Mouse (Mus musculus): ENCODE results near the gene Pafah1b3. TPM values are rescaled to one million over a fixed set of nuclear protein-coding genes. Genes with fewer than 3 reads are reported as not detected.
A peak's percentile ranks its signal among the peaks of the same experiment; 100 is the strongest.

Gene Pafah1b3
- polyA plus RNA-seq, 3 experiments from 2014 or later: 17.5 to 37.2 (median 31.3) TPM

DNA sequence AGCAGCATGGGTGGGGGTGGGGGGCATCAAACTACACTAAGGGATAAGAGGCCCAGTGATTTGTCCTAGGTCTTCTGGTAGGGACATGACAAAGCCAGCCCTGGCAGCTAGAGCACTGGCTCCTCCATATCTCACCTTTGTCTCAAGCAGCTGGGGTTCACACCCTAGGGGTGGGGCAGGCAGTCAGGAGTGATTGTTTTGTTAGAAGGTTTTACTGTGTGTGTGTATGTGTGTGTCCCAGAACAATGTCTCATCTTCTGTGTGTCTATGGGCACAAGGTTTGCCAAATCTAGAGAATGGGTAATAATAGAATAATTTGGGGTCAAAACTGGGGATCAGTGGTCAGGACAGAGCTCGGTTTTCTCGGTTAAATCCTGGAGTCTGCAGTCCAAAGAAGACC is 7.7 kb upstream of the Pafah1b3 start:
- no peak for ATAC-seq

DNA sequence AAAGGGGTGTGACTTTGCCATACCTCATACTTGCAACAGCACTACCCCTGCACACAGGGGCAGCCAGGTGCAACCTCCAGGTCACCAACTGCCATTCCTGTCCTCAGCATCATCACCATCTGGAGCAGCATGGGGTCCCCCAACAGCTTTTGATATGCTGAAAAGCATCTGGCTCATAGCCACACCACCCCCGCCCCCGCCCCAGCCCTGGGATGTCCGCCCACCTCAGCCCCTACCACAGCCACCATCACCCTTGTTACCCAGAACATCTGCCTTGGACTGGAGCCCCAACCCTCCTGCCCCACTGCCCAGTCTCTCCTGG is 5.9 kb upstream of the Pafah1b3 start:
- ATAC-seq: no peak

DNA sequence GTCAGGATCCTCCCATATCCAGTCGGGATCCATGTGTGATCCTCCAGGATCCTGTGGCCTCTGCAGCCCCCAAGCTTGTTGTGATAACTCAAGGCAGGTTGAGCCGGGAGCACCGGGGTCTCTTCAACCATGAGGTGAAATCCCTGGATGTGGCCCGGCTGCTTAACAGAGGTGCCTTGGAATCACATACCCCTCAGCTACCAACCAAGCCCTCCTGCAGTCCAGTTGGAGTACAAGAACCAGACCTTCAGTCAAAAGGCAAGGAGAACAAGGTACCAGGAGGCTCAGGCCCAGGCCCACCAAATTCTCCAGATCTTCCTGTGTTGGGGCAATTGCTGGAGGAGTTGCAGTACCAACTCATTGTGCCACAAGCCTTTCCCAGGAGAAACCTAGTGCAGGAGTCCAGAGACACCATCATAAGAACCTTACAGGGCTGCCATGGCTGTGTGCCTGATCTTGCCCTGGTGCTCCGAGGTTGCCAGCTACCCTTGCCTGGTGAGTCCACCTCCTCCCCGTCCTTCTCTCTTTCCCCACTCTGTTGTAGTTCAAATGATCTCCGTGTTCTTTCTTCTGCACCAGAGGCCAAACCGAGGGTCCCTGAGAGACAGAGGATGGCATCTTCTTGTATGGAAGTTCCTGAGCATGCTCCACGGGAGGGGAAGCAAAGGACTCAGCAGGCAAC is 5.4 kb upstream of the Pafah1b3 start:
- ATAC-seq: no peak

DNA sequence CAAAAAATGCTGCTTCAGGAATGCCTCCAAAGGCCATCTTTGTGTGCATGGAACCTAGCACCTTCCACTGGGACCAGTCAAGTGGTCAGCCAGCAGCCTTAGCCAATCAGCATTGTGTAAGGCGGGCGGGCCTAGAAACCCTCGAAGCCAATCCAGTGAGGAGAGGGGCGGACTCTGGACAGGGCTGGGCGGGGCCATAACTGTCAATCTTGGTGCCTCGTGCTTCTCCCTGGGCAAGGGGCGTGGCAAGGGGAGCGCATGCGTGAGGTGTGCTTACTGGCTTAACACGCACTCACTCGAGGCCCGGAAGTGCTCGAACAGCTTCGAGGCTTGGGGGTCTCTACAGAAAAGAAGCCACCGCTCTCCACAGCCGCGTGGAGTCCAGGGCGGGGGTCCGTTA is 3.3 kb upstream of the Pafah1b3 start, which contains the start of gene Prr19:
TSS of gene Prr19 (plus strand) at position 349 of the 400 bp plus-strand sequence.
- ATAC-seq: no peak

DNA sequence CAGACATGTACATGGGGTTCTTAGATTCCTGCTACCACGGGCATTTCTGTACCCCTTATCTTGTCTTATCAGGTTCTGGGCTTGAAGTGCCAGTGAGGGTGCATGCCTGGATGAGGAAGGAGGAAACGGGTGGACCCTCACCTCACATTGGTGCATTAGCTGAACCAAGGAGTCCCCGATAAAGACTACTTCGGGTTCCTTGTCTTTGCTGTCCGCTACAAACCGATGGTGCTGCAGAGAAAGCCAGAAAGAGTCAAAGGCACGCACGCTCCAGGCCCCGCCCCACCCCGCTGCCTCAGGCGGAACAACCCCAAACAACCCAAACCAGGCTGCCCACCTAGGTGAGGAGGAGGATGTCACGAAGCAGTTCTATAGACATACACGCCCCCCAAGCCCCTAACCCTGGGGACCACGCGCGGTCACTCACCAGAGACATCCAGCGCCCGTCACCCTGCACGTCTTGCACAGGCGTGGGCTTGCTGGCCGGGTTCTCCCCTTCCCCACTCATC is 787 bp downstream of the Pafah1b3 start:
- ATAC-seq: peak; percentile 60

DNA sequence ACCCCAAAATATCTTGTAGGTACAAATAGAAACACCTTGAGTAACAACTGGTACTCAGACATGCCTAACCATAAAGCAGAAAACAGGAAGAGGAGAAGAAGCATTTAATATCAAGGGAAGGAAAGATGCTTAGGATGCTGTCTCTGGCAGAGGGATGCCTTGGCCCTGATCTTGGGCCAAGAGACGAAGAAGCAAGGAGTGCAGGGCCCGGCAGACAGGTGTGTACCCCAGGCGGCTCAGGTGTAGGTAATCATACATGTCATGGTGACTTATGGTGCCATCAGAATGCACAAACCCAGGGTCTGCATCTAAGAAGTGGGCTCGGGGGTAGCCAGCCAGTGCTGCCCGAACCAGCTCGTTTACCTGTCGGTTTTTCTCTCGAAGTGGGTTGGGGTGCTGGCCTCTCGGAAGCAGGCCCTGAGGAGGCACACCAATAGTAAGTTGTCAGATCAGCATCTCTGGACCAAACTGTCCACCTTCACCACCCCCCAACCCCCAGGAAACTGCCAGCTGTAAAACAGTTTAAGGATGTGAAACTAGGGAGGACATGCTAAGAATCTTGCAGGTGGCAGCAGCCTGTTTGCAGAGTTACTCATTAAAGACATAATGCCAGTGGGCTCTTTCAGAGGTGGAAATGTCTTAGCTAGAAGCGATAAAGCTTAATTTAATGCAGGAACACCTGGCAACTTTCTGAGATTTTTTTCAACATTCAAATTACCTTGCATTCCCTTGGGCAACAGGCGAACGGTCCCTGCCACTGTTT is 2.6 kb downstream of the Pafah1b3 start:
- ATAC-seq: no peak

DNA sequence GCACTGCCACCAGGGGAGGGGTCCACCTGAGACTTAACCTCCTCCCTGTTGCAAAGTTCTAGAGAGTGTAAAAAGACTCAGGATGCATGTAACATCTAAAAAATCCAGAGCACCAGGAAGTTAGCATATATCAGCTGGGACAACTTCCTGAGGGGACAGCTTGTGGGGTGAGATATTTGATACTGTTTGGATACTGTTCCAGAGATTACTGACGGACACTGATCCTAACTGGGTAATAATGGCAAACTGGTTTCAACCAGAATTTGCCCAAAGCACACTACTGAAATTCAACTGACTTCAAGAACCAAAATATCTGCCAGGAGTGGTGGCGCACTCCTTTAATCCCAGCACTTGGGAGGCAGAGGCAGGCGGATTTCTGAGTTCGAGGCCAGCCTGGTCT is 3.3 kb downstream of the Pafah1b3 start:
- no peak for ATAC-seq

DNA sequence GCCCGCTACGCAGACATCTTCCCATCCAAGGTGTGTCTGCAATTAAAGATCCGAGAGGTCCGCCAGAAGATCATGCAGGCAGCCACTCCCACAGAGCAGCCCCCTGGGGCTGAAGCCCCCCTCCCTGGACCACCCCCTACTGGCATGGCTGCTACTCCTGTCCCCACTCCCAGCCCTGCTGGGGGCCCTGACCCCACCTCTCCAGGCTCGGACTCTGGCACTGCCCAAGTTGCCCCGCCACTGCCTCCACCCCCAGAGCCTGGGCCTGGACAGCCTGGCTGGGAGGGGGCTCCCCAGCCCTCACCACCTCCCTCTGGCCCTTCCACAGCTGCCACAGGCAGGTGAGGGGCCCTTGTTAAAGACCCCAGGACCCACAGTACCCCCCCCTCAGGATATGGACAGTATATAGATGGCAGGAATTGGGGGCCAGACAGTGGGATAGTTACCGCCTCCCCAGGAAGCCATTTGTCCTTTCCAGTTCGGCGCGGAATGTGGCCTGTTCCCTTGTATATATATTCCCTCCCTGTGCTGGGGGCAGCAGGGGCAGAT is 4.5 kb downstream of the Pafah1b3 start:
- no peak for ATAC-seq

DNA sequence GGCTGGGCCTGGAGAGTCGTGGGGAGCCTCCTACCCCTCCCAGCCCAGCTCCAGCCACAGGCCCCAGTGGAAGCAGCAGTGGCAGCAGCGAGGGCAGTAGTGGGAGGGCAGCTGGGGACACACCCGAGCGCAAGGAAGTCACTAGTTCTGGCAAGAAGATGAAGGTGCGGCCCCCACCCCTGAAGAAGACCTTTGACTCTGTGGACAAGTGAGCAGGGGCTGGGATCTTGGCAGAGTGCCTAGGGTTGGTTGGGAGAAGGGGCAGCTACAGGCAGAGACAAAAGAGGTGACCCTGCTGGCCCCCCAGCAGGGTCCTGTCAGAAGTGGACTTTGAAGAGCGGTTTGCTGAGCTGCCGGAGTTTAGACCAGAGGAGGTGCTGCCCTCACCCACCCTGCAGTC is 5.7 kb downstream of the Pafah1b3 start:
- ATAC-seq: no peak

DNA sequence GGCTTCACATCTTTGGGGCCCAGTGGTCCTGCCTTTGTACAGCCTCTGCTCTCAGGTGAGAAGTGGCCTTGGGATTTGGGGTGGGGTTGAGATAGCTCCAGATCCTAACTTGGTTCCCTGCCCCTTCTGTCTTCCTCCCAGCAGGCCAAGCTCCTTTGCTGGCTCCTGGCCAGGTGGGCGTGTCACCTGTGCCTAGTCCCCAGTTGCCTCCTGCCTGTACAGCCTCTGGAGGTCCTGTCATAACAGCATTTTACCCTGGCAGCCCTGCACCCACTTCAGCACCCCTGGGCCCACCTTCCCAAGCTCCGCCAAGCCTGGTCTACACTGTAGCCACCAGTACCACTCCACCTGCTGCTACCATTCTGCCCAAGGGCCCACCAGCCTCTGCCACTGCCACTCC is 6.9 kb downstream of the Pafah1b3 start:
- no peak for ATAC-seq

DNA sequence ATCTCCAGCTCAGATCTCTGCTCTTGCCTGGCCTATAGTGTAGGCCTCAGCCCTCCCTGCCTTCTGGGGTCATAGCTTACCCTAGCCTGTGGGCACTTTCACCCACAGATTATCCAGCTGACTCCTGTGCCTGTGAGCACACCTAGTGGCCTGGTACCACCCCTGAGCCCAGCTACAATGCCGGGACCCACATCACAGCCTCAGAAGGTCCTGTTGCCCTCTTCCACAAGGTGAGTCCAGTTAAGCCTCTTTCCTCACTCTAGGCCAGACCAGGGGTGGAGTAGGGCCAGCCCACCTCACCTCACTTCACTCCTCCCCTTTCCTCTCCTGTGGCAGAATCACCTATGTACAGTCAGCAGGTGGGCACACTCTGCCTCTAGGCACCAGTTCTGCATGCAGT is 7.3 kb downstream of the Pafah1b3 start:
- no peak for ATAC-seq

DNA sequence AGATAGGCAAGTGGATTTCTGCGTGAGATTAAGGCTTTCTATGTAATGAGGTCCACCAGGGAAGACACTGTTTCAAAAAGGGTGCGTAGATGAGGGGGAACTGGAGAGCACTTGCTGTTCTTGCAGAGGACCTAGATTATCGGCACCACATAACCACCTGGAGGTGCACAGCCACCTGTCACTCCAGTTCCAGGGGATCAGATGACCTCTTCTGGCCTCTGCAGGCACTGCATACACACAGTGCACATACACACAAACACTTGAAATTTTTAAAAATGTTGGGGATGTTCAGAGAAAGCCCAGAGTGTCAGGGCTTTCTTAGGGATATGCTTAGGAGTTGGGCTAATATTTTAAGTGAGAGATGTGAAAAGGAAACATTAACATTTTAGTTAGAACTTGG is 7.9 kb downstream of the Pafah1b3 start:
- no peak for ATAC-seq

DNA sequence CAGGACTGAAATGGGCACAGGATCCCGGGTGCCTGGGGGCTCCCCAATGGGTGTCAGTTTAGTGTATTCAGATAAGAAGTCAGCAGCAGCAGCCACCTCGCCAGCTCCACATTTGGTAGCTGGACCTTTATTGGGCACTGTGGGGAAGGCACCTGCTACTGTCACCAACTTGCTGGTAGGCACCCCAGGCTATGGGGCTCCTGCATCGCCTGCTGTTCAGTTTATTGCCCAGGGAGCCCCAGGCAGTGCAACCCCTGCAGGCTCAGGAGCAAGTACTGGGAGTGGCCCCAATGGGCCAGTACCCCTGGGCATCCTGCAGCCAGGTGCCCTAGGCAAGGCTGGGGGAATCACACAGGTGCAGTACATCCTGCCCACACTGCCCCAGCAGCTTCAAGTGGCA is 9.1 kb downstream of the Pafah1b3 start:
- no peak for ATAC-seq

DNA sequence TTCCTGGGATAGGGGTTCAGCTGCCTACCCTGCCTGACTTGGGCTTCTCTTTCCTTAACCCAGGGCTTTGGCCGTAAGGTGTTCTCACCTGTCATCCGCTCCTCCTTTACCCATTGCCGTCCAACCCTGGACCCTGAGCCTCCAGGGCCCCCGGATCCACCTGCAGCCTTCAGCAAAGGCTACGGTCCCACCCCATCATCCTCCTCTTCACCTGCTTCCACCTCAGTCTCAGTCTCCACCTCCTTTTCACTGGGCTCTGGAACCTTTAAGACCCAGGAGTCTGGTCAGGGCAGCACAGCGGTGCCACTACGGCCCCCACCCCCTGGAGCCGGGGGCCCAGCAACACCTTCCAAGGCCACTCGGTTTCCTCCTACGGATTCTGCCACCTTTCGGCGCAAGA is 9.8 kb downstream of the Pafah1b3 start:
- no peak for ATAC-seq

DNA sequence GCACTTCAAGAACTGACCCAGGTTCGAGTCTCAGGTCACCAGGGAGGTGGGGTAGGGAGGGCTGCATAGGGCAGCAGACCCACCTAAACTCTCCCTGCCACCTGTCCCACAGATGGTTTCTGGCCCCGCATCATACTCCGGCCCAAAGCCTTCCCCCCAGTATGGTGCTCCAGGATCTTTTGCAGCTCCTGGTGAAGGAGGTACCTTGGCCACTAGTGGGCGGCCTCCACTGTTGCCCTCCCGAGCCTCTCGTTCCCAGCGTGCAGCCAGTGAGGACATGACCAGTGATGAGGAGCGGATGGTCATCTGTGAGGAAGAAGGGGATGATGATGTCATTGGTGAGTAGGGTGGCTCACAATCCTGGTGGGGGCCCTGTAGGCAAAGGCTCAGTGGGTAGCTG is 10.8 kb downstream of the Pafah1b3 start:
- ATAC-seq: no peak

DNA sequence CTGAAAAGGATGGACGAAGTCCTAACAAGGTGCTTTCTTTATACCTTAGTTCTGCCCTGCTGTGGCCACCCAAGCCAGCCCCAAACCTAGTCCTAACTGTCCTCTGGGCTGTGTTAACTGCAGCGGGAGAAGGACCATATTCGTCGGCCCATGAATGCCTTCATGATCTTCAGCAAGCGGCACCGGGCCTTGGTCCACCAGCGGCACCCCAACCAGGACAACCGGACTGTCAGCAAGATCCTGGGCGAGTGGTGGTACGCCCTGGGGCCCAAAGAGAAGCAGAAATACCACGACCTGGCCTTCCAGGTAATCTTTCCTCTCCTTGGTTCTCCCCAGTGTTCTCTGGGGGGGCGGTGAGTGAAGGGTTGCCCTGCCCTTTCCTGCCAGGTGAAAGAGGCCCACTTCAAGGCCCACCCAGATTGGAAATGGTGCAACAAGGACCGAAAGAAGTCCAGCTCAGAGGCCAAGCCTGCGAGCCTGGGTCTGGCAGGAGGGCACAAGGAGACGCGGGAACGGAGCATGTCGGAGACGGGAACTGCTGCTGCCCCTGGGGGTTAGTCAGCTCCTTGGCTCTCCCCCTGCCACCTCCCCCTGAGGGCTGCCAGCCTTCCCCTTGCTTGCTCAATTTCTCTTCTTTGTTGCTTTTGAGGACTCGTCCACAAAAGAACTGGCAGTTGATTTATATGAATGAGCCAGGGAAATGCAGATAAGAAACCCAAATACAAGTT is 12.1 kb downstream of the Pafah1b3 start:
- ATAC-seq: no peak

DNA sequence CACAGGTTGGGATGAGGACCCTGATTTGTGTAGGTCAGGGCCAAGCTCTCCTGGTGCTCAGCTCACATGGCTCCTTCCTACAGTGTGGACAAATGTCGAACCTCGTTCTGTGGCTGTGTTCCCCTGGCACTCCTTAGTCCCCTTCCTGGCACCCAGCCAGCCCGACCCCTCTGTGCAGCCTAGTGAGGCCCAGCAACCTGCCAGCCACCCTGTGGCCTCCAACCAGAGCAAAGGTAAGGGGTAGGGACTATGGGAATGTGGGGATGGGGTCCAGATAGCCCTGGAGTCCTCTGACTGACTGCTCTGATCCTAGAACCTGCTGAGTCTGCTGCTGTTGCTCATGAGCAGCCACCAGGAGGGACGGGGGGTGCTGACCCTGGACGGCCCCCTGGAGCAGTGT is 13.0 kb downstream of the Pafah1b3 start:
- ATAC-seq: no peak

DNA sequence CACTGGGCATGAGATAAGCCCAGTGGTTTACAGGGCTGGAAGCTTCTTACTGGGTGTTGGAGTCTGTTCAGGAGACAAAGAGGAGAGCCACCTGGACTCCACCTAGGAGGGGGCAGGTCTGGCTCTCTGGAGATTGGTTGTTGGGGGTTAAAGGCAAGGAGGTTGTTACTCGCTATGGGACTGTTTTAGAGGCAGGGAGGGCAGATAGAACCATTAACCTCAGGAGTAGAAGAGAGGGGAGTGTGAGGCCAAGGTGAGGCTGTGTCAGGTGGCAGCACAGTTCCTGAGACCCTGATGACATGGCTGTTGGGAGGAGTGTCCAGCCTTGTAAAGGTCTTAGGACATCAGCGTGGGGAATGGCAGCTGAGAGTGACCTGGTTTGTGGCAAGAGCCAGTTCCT is 13.6 kb downstream of the Pafah1b3 start:
- no peak for ATAC-seq

DNA sequence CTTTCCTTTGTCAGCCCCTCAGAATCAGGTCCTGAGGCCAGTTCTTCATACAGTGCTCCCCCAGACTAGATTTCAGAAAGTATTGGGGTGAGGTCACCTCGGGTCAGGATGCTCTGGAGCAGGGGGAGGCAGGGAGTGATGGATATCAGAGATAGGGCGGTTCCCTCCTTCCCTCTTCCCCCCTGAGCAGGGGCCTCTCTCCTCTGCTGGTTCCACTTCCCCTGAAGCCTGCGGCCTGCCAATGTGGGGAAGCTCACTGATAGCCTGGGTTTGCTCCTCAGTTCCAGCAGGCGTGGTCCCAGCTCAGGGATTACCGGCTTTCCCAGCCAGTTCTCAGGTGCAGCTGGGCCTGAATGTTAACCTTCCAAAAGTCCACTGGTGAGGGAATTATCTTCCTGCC is 14.1 kb downstream of the Pafah1b3 start:
- ATAC-seq: no peak

DNA sequence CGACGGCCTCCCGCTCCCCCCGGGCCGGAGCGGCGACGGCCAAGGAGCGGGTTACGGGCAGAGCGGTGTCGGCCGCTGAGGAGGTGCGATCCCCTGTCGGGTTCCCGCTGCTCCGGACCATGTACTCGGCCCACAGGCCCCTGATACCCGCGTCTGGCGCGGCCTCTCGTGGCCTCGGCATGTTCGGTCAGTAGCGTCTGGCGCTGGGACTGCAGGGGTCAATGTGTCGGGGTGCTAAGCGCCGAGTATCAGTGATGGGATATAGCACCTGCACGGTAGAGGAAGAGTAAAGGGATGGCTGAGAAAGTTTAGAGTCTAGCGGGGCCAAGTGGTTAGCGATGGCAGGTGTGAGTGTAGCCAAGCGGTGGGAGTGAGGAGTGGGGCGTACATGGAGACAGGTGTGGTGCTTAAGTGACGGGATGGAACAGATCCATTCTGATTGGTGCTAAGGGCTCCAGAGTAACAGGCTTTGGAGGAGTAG is 15.0 kb downstream of the Pafah1b3 start:
- ATAC-seq: no peak

DNA sequence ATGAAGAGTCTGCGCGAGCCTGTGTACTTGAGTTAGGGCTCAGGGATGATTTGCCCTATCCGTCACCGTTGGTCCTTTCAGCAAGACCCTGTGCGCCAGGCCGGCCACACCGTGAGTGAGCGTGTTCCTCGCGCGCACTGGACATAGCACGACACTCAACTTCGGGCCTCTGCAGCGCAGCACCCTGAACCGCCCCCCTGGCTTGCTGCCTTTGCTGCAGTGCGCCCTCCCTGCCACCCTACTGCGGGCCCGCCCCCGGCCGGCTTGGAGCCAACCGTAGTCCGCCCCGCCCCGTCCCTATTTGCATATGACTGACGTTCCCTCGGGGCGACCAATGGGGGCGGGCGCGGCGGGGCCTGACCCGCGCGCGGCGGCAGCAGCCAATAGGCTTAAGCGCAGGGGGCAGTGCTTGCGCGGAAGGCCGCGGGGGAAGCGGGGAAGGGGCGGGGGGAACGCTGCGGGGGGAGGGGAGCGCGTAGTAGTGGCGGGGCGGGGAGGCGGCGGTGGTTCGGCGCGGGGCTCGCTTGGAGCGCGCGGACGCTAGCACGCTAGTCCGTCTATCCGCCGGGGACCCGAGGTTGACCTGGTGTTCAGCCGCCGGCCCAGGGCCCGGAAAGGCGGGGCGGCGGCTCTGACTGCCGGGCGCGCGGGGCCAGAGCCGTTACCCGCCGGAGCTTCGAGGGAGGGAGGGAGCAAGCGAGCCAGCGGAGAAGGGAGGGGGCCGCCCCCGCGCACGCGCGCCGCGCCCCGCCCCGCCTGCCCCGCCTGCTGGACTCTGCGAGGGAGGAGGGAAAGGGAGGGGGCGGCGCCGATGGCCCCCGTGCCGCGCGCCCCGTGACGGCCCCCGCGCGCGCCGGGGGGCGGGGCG is 15.8 kb downstream of the Pafah1b3 start:
- ATAC-seq: peak; percentile 77

DNA sequence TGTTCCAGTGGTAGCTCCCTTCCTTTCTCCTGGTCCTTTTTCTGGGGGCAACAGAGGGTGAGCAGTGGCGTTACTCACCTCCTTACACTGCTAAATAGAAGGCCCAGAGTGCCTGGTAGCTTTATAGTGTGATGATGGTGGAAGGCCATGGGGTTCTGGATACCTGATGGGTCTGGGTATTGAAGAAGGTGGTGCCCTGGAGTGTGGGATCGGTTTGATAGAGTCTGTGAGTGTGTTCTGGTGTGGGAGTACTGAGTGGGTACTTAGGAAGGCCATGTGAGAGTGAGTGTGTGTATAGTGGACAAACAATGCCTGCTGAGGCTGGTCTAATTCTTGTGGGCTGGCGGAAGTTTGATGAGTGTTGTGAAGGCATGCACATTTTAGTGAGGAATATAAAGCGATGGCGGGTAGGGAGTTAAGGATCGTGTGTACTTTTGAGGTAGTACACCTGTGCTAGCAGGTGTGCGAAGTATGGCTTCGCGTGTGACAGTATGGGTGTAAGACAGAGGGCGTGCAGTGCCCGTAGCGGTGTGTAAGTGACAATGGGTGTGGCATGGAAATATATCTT is 16.5 kb downstream of the Pafah1b3 start:
- ATAC-seq: peak; percentile 18
